ENCODE assay signal across 9 mouse cellular contexts in the genomic region with DNA sequence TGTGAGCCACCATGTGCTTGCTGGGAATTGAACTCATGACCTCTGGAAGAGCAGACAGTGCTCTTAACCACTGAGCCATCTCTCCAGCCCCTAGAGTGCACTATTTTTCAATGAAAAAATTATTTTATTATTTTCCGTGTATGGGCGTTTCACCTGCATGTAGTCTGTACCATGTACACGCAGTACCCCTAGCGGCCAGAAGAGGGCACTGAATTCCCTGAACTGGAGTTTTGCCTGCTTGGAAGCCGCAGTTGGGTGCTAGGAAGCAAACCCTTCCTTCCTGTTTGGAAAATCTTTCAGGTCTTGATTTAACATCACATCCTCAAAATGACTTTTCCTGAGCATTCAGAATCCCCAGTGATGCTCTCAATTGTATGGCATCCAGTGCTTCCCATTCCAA. TPM values are rescaled to one million over a fixed set of nuclear protein-coding genes. Genes with fewer than 3 reads are reported as not detected.
DNase-seq lines count a peak whose midpoint lies in the region; ATAC-seq and TF ChIP-seq lines count a peak whose summit lies in the region.
"Had no signal": no experiment of that assay in that cellular context is flagged by ENCODE, and none has a peak within 500 bp of the region (broad histone marks: within the 10 kb centered on the region; RNA-seq: fewer than 3 reads in every experiment).

No protein-coding gene starts in this region.

- TF ChIP-seq EP300 in liver, embryonic 14.5 days (IDR thresholded peaks at IDR 0.05; ENCODE audit: low read depth) = no peak

- ATAC-seq in hindbrain, embryonic 14.5 days (ENCODE audit: low FRiP score) = no peak
- ATAC-seq in hindbrain, embryonic 12.5 days (ENCODE audit: low FRiP score) = no peak
- ATAC-seq in liver, embryonic 14.5 days (ENCODE audit: insufficient read depth) = no peak
- ATAC-seq in frontal cortex, adult (ENCODE audit: low TSS enrichment) = no peak

- DNase-seq in hindbrain, embryonic 14.5 days (ENCODE audit: low spot score) = peak; percentile 29
- peak; percentile 73 to 77 for DNase-seq in B cell, adult 2 months
- peak; percentile 45 to 56 for DNase-seq in adrenal gland, adult 18-20 months (ENCODE audit: low spot score in 2 of 2)
- peak; percentile 52 for DNase-seq in embryo, embryonic 9.5 days (ENCODE audit: extremely low spot score)
- DNase-seq in liver, embryonic 14.5 days (ENCODE audit: low read depth in 3 of 3, low spot score in 3 of 3) = peak in 1 of 3 experiments; percentile 34
- peak; percentile 17 to 54 for DNase-seq in spleen, adult 2 months (ENCODE audit: low read depth in 1 of 2, low spot score in 2 of 2)

- no peaks in the 10 kb centered on the region for H3K36me3 ChIP-seq in hindbrain, embryonic 14.5 days (replicated peaks; ENCODE audit: control insufficient read depth, insufficient read depth)
- no peaks in the 10 kb centered on the region for H3K36me3 ChIP-seq in hindbrain, embryonic 12.5 days
- H3K36me3 ChIP-seq in liver, embryonic 14.5 days (replicated peaks; ENCODE audit: control insufficient read depth, insufficient read depth, low read depth) = no peaks in the 10 kb centered on the region
- H3K36me3 ChIP-seq in spleen, adult 2 months (ENCODE audit: control insufficient read depth, insufficient read depth, low read length) = no peaks in the 10 kb centered on the region

- no peaks in the 10 kb centered on the region for H3K9me3 ChIP-seq in hindbrain, embryonic 14.5 days (ENCODE audit: control insufficient read depth, low read length)
- no peaks in the 10 kb centered on the region for H3K9me3 ChIP-seq in hindbrain, embryonic 12.5 days (replicated peaks)
- H3K9me3 ChIP-seq in liver, embryonic 14.5 days (ENCODE audit: control insufficient read depth, low read length) = no peaks in the 10 kb centered on the region

- H3K4me3 ChIP-seq in hindbrain, embryonic 14.5 days (replicated peaks; ENCODE audit: low read length) = no peak overlapping the region
- no peak overlapping the region for H3K4me3 ChIP-seq in hindbrain, embryonic 12.5 days
- no peak overlapping the region for H3K4me3 ChIP-seq in liver, embryonic 14.5 days (ENCODE audit: insufficient read depth in 1 of 2, low read depth in 2 of 2, low read length in 2 of 2)
- no peak overlapping the region for H3K4me3 ChIP-seq in spleen, adult 2 months (ENCODE audit: extremely low read depth, insufficient read depth, insufficient read length)
- H3K4me3 ChIP-seq: erythroblast, embryonic 14.5 days had no signal

- H3K9ac ChIP-seq in hindbrain, embryonic 14.5 days = no peak overlapping the region
- no peak overlapping the region for H3K9ac ChIP-seq in hindbrain, embryonic 12.5 days
- H3K9ac ChIP-seq in liver, embryonic 14.5 days (replicated peaks) = no peak overlapping the region

- H3K27me3 ChIP-seq in hindbrain, embryonic 14.5 days (ENCODE audit: control insufficient read depth, insufficient read depth, low read length) = no peaks in the 10 kb centered on the region
- H3K27me3 ChIP-seq in hindbrain, embryonic 12.5 days = no peaks in the 10 kb centered on the region
- H3K27me3 ChIP-seq in liver, embryonic 14.5 days (ENCODE audit: control insufficient read depth, insufficient read depth, low read length) = no peaks in the 10 kb centered on the region
- no peaks in the 10 kb centered on the region for H3K27me3 ChIP-seq in spleen, adult 2 months (ENCODE audit: control insufficient read depth, insufficient read depth, low read length)

- no peak overlapping the region for H3K27ac ChIP-seq in hindbrain, embryonic 14.5 days
- H3K27ac ChIP-seq in hindbrain, embryonic 12.5 days = no peak overlapping the region
- H3K27ac ChIP-seq in liver, embryonic 14.5 days = no peak overlapping the region
- no peak overlapping the region for H3K27ac ChIP-seq in spleen, adult 2 months (ENCODE audit: insufficient read depth, low read length)

- 19% methylated on average over 5 of the region's 5 CpGs for WGBS in hindbrain, embryonic 14.5 days
- 17% methylated on average over 5 of the region's 5 CpGs for WGBS in hindbrain, embryonic 12.5 days
- WGBS in liver, embryonic 14.5 days (ENCODE audit: insufficient replicate concordance) = 13% methylated on average over 5 of the region's 5 CpGs
- 14% methylated on average over 5 of the region's 5 CpGs for WGBS in spleen, adult 2 months

- no peak for TF ChIP-seq POLR2A in spleen, adult 2 months (IDR thresholded peaks at IDR 0.05; ENCODE audit: low read depth, low read length)

- H3K4me1 ChIP-seq in hindbrain, embryonic 14.5 days (replicated peaks; ENCODE audit: control insufficient read depth, insufficient read depth, low read length) = no peaks in the 10 kb centered on the region
- H3K4me1 ChIP-seq in hindbrain, embryonic 12.5 days = no peaks in the 10 kb centered on the region
- no peaks in the 10 kb centered on the region; a peak in 1 of 4 replicates for H3K4me1 ChIP-seq in liver, embryonic 14.5 days (replicated peaks; ENCODE audit: control insufficient read depth in 2 of 2, insufficient read depth in 2 of 2, low read length in 1 of 2)
- H3K4me1 ChIP-seq in spleen, adult 2 months (ENCODE audit: control insufficient read depth, insufficient read depth, insufficient read length) = no peaks in the 10 kb centered on the region

- peak; percentile 91 for TF ChIP-seq CTCF in liver, embryonic 14.5 days (IDR thresholded peaks at IDR 0.05; ENCODE audit: low read depth)
- peak; percentile 69; the same call in 1 of the 2 replicates for TF ChIP-seq CTCF in spleen, adult 2 months (IDR thresholded peaks at IDR 0.05; ENCODE audit: extremely low read depth, insufficient read depth, insufficient read length, insufficient replicate concordance)

- H3K4me2 ChIP-seq in hindbrain, embryonic 14.5 days (replicated peaks) = no peak overlapping the region
- no peak overlapping the region for H3K4me2 ChIP-seq in hindbrain, embryonic 12.5 days (replicated peaks)
- H3K4me2 ChIP-seq in liver, embryonic 14.5 days (ENCODE audit: low read depth) = no peak overlapping the region

RNA-seq across cellular contexts. Expression of gene Kpnb1, which starts 10.9 kb away (rescaled TPM):
- 35.3 and 44.2 TPM in 2 replicates for polyA plus RNA-seq in hindbrain, embryonic 14.5 days (2014; fragmentation: Nextera tagmentation; extraction: Ambion mirVana)
- polyA plus RNA-seq in hindbrain, embryonic 12.5 days (2016; fragmentation: Nextera tagmentation; extraction: Ambion mirVana) = 53.9 and 57.8 TPM in 2 replicates
- total RNA-seq in adrenal gland, adult 18-20 months (2021) = 100 to 1,000 TPM; 104 to 120 TPM
- polyA plus RNA-seq in liver, embryonic 14.5 days (2012; rRNA removed) = 38.0 and 58.0 TPM in 2 replicates
- 23.2 and 26.1 TPM in 2 replicates for polyA plus RNA-seq in liver, embryonic 14.5 days (2014; fragmentation: Nextera tagmentation; extraction: Ambion mirVana)
- 20.8 and 22.8 TPM in 2 replicates for polyA plus RNA-seq in spleen, adult 2 months (2012; rRNA removed)

RNA-seq across cellular contexts. Expression of gene Tbkbp1, which starts 47.3 kb away (rescaled TPM):
- polyA plus RNA-seq in hindbrain, embryonic 14.5 days (2014; fragmentation: Nextera tagmentation; extraction: Ambion mirVana) = 9.3 and 10.8 TPM in 2 replicates
- 10.1 and 10.5 TPM in 2 replicates for polyA plus RNA-seq in hindbrain, embryonic 12.5 days (2016; fragmentation: Nextera tagmentation; extraction: Ambion mirVana)
- total RNA-seq in adrenal gland, adult 18-20 months (2021) = 10 to 100 TPM; 11.7 to 16.2 TPM
- 2.4 and 2.6 TPM in 2 replicates for polyA plus RNA-seq in liver, embryonic 14.5 days (2012; rRNA removed)
- 0.90 and 1.6 TPM in 2 replicates for polyA plus RNA-seq in liver, embryonic 14.5 days (2014; fragmentation: Nextera tagmentation; extraction: Ambion mirVana)
- 16.3 and 20.0 TPM in 2 replicates for polyA plus RNA-seq in spleen, adult 2 months (2012; rRNA removed)
